Mouse (Mus musculus) heart, adult 9 months (tissue): ENCODE measurements around the gene Gm49369.
"Not testable (repeated sequence)": the region's sequence is repeated elsewhere in the genome, so short reads cannot be mapped to it uniquely, and the experiment has no call there.

ENCODE experiments used
- DNase-seq, 2 experiments: peaks; one replicate each; pipeline ENCODE4 v3.0.0; 2022; ENCODE audit warnings: low spot score in 2 of 2

Gene Gm49369

GRCm38 (mm10) chr7:142328507-142328906, 54.0 kb downstream of the Gm49369 start:
- no peak for DNase-seq

- DNase-seq = no peak
These were observed 55.6 kb downstream of the Gm49369 start for GRCm38 (mm10) chr7:142326714-142327445.

DNA sequence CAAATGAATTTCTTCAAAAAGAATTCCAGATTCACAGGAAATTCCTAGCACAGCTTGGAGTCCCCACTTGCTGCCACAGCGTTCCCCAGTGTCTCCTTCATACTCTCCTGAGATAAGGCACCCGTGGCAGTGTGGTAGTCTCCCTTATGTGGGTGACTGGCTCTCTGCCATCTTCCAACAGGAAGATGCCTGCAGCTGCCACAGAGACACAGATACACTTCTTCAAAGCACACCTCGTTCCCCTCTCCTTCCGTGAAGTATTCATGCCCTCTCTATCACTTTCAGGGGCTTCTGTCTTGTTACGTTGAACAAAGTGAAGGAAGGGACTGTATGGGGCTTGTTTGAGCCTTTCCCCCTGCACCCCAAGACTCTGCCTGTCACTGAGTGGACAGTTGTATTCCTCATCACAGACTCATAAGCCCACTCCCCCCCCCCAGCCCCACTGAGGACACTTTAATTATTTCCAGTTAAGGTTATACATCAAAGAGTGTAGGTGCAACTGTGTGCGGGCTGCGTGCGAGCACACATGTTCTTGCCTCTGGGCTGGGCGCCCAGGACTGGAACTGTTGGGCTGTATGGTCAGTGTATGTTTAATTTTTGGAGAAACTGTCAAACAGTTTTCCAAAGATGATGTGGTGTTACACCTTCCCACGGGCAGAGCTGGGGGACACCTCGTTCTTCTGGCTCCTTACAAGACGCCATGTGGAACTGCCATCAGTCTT, 58.9 kb downstream of the Gm49369 start:
- no peak for DNase-seq

DNA sequence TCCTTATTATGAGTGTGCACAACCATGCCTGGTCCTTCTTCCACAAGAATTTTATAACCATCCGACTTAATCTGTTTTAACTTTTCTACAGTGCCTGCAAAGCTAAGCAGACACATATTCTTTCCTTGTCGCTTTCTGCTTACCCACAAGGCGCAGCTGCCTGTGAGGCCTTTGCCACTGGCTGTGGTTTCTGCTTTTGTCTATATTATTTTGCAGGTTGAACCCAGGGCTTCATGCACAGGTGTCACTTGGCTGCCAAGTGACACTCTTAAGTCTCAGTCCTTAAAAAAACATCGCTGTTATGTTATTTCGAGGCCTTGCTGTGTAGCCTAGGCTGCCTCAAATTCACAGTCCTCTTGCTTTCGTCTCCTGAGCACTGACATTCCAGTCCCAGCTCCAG, 59.8 kb downstream of the Gm49369 start:
- no peak for DNase-seq

DNA sequence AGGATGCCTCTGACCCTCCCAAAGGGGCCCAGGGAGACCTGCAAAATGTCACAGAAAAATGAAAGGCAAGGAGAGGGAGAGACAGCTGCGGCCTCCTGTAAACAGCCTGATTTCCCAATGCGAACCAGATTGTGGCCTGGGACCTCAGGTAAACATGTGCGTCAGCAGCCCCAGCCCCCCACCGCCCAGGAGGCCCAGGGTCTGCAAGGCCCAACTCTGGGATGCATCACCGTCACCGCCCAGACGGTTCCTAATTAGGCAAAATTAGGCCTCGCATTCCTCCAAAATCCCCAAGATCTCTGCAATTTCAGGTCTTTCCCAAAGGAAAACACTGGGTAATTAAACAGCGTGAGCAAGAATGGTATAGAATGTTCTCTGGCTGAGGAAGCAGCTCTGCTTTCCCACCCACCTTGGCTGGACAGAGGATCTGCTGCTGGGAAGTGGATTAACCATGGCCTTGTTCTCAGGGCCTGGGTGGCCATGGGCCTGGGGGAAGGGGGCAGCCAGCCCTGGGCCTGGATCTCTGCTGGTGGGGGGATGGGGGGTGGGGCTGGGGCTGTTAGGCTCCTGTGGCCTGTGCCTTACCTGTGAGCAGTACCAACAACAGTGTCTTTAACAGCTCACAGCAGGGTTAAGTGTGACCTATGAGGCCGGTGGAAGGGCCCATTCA, 60.7 kb downstream of the Gm49369 start:
- DNase-seq = not testable (repeated sequence)
